Mouse (Mus musculus) right cerebral cortex, postnatal 25 days (tissue): ENCODE data around the gene Lrrc42.

Experiments used
- DNase-seq: peaks from one replicate; pipeline ENCODE4 v3.0.0; 2022

Gene Lrrc42

GRCm38 (mm10) chr4:107193841-107194240, 59.5 kb downstream of the Lrrc42 start:
- DNase-seq = no peak

- no peak for DNase-seq
These were observed 67.6 kb downstream of the Lrrc42 start for GRCm38 (mm10) chr4:107185703-107186102.
